Mouse (Mus musculus) liver, embryonic 14 days (tissue): Measurements from ENCODE around the gene Duox2. TPM values are rescaled to one million over a fixed set of nuclear protein-coding genes. Genes with fewer than 3 reads are reported as not detected.

Source experiments
- polyA plus RNA-seq: library from polyadenylated mRNA; depleted of rRNA; stranded (reverse); fragments of >200 nt; gene quantifications from 2 replicates; pipeline ENCODE4 v1.2.3, GENCODE M21; 2012; rRNA removed

Gene Duox2
- polyA plus RNA-seq, result not detected in 2 replicates

GRCm38 (mm10) chr2:122298096-122298499, at the start of gene Duox2:
TSS of gene Duox2 (minus strand) at chr2:122298449.

GRCm38 (mm10) chr2:122315372-122315771, 17.1 kb upstream of the Duox2 start, which contains the start of gene Duox1:
TSS of gene Duox1 (plus strand) at chr2:122315672.

GRCm38 (mm10) chr2:122313536-122313935, 15.3 kb upstream of the Duox2 start, which contains the start of gene Duoxa1:
TSS of gene Duoxa1 (minus strand) at chr2:122313730.

GRCm38 (mm10) chr2:122298596-122299490, 594 bp upstream of the Duox2 start, which contains the start of gene Duoxa2:
TSS of gene Duoxa2 (plus strand) at chr2:122298900.

GRCm38 (mm10) chr2:122234611-122235288, 63.5 kb downstream of the Duox2 start, which contains the start of gene Sord:
TSS of gene Sord (plus strand) at chr2:122234749.

Other genes with a start within 250 kb of the Duox2 start
- gene Spg11, start 180.1 kb downstream of the Duox2 start, polyA plus RNA-seq, result 2.2 and 2.7 TPM in 2 replicates
- 171 and 189 TPM in 2 replicates for gene B2m, start 150.8 kb downstream of the Duox2 start, polyA plus RNA-seq
- 0.03 and 0.06 TPM in 2 replicates for gene Trim69, start 137.7 kb downstream of the Duox2 start, polyA plus RNA-seq
- gene Patl2, start 112.3 kb downstream of the Duox2 start, polyA plus RNA-seq, result 0.05 and 0.06 TPM in 2 replicates
- not detected in 2 replicates for gene Terb2, start 112.2 kb downstream of the Duox2 start, polyA plus RNA-seq
- gene Sord, start 63.7 kb downstream of the Duox2 start, polyA plus RNA-seq, result 64.0 and 75.9 TPM in 2 replicates
- gene Duoxa2, start 451 bp upstream of the Duox2 start, polyA plus RNA-seq, result not detected in 2 replicates
- gene Duoxa1, start 15.3 kb upstream of the Duox2 start, polyA plus RNA-seq, result 0.05 TPM in 1 of 2 replicates, not detected in the other
- not detected in 2 replicates for gene Duox1, start 17.2 kb upstream of the Duox2 start, polyA plus RNA-seq
- gene Shf, start 70.7 kb upstream of the Duox2 start, polyA plus RNA-seq, result 5.5 and 6.2 TPM in 2 replicates
- 0.27 and 0.61 TPM in 2 replicates for gene Slc28a2, start 128.0 kb upstream of the Duox2 start, polyA plus RNA-seq
- not detected in 2 replicates for gene Gm14085, start 186.5 kb upstream of the Duox2 start, polyA plus RNA-seq